Mouse (Mus musculus) kidney, embryonic 16.5 days (tissue): ENCODE measurements around the gene Supt20. TPM values are rescaled to one million over a fixed set of nuclear protein-coding genes. Genes with fewer than 3 reads are reported as not detected.
A peak's percentile ranks its signal among the peaks of the same experiment; 100 is the strongest.

Experiments used
- ATAC-seq: fragments of 200-750 bp; cut with Nextera tagmentation; 2 replicates; pipeline ENCODE4 v1.8.0; 2017; ENCODE audit warnings: moderate TSS enrichment; ENCODE audit not compliant: low FRiP score, low TSS enrichment
- H3K27ac ChIP-seq: fragments of 300-500 bp; sonication (generic); 2 replicates; pipeline ENCODE4 v1.5.1; 2014; ENCODE audit warnings: low read length
- H3K27me3 ChIP-seq: fragments of 300-500 bp; sonication (generic); 2 replicates; pipeline ENCODE4 v1.6.1; 2014; ENCODE audit warnings: low read length, control low read depth, mixed read lengths; ENCODE audit not compliant: insufficient read depth
- H3K36me3 ChIP-seq: fragments of 300-500 bp; sonication (generic); 2 replicates; pipeline ENCODE4 v1.6.1; 2014; ENCODE audit warnings: low read length, control low read depth, mixed read lengths; ENCODE audit not compliant: insufficient read depth
- H3K4me1 ChIP-seq: fragments of 300-500 bp; sonication (generic); 2 replicates; pipeline ENCODE4 v1.6.1; 2014; ENCODE audit warnings: low read length, control low read depth, mixed read lengths; ENCODE audit not compliant: insufficient read depth
- H3K4me2 ChIP-seq: fragments of 300-500 bp; sonication (generic); replicated peaks from 2 replicates; pipeline ENCODE4 v1.6.1; 2014; ENCODE audit warnings: low read depth, low read length
- H3K4me3 ChIP-seq: fragments of 300-500 bp; sonication (generic); 2 replicates; pipeline ENCODE4 v1.5.1; 2014; ENCODE audit warnings: mild to moderate bottlenecking, low read length
- H3K9ac ChIP-seq: fragments of 300-500 bp; sonication (generic); replicated peaks from 2 replicates; pipeline ENCODE4 v1.6.1; 2014; ENCODE audit warnings: low read length
- H3K9me3 ChIP-seq: fragments of 300-500 bp; sonication (generic); 2 replicates; pipeline ENCODE4 v1.6.1; 2016; ENCODE audit warnings: low read length, control low read depth
- WGBS: fragments of 180-500 bp; shearing (Covaris S2); extraction: QIAGEN DNeasy Blood & Tissue Kit; methylation state at CpG from one replicate; pipeline ENCODE4 v1.1.7; 2014; 5-methylcytosine and 5-hydroxymethylcytosine counted together
- polyA plus RNA-seq: library from polyadenylated mRNA; unstranded; fragments of >200 nt; fragmentation: Nextera tagmentation; extraction: Ambion mirVana; gene quantifications from 2 replicates; pipeline ENCODE4 v1.2.1, GENCODE M21; 2015

The Supt20 gene
- polyA plus RNA-seq, 1 experiment from 2014 or later, result 110 TPM

DNA sequence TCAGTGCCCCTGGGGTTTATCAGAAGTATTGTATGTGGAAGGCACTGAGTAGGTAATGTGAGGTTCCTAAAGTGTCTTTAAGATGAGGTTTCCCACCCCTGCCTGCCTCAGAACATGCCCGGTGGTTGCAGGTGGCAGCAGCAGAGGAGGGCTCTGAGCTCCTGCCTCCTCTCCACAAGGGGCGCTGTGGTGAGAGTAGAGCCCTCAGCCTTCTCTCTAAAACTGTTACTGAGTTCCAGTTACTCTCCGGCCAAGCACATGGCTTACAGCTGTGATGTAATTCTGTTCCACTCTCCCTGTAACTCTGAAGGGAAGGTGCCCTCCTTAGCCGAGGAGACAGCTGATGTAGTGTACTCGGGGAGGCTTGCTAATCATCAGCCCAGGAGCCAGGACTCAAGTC lies 53.2 kb downstream of the Supt20 start:
- Histone ChIP-seq H3K4me3 (no peak overlapping the region), H3K9ac (no peak overlapping the region), H3K36me3 (peaks cover 92% of the 10 kb centered on the region), H3K4me2 (no peak overlapping the region), H3K4me1 (no peaks in the 10 kb centered on the region), H3K27me3 (no peaks in the 10 kb centered on the region), H3K9me3 (peaks cover 3% of the 10 kb centered on the region; the same call in 1 of the 2 replicates), H3K27ac (no peak overlapping the region)
- ATAC-seq, result no peak
- WGBS, result 60% methylated on average over 5 of the region's 5 CpGs

DNA sequence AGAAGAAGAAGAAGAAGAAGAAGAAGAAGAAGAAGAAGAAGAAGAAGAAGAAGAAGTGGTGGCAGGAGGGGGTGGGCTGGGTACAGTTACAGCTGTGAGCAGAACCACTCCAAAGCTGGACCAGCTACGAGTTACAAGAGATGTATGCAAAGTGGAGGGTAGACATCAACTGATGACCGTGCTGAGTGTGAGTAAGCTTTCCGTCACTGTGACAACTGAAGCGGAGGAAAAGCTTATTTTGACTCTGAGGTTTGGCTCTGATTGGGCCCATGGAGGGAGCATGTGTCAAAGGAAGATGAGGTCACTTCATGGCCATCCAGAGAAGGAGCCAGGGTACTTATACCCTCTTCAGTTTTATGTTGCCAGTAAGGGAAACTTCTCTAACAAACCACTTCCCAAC lies 60.8 kb downstream of the Supt20 start:
- WGBS, result 71% methylated on average over 4 of the region's 4 CpGs
- ATAC-seq, result no peak
- Histone ChIP-seq H3K4me2 (no peak overlapping the region), H3K4me1 (peaks cover 16% of the 10 kb centered on the region; the same call in 1 of the 2 replicates), H3K4me3 (no peak overlapping the region), H3K36me3 (peaks cover 28% of the 10 kb centered on the region), H3K27me3 (no peaks in the 10 kb centered on the region), H3K27ac (no peak overlapping the region), H3K9ac (no peak overlapping the region), H3K9me3 (peaks cover 3% of the 10 kb centered on the region; the same call in 1 of the 2 replicates)

DNA sequence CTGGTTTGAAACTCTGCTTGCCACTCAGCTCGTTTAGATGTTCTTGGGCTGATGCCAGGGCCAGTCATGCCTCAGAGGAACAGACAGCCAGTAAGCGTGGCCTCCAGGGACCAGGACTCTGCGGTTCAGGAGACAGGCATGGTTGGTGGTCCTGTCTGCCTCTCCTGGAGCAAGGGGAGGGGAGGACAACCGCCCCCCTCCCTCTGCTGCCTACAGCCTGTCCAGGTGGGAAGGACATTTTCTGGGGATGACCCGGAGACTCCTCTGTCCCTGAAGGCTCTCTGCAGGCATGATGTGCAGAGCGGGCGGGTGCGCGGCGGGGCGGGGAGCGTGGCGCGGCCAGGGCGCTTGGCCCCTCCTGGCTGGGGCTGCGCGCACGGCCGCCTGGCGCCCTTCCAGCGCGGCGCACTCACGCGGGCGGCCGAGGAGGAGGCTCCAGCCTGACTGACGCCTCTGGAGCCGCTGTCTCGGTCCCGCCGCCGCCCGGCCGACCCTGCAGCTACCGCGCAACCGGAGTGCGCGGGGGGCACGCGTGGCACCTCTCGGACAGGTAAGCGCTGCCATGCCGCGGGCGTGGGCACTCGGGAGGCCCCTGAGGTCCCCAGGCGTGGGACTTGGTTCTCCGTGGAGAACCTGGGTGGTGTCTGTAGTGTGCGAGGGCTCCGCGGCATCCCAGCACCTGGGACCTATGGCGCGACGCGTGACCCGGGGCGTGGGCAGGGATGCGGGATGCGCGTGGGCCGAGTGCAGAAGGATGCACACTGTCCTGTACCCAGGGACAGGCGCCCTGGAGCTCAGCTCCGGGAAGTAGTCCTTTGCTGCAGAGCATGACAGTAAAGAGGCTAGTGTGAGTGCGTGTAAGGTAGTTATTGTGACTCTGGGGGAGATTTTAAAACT lies 62.8 kb downstream of the Supt20 start, which contains the start of gene Smad9:
Gene Smad9, plus strand, starts transcription at position 438 of the 897 bp plus-strand sequence.
- under 1% methylated on average over 49 of the region's 66 CpGs for WGBS
- peak within 1 kb of the TSS; percentile 61 for H3K4me3 ChIP-seq
- peak within 1 kb of the TSS; percentile 69 for H3K9ac ChIP-seq
- H3K4me2 ChIP-seq, result peak within 1 kb of the TSS; percentile 93
- H3K9me3 ChIP-seq, result peaks cover 2% of the 10 kb centered on the region; the same call in 1 of the 2 replicates
- H3K27me3 ChIP-seq, result no peaks in the 10 kb centered on the region
- H3K36me3 ChIP-seq, result peaks cover 10% of the 10 kb centered on the region
- ATAC-seq, result peak; percentile 91
- peak within 1 kb of the TSS; percentile 74 for H3K27ac ChIP-seq
- H3K4me1 ChIP-seq, result peaks cover 16% of the 10 kb centered on the region; the same call in 1 of the 2 replicates

DNA sequence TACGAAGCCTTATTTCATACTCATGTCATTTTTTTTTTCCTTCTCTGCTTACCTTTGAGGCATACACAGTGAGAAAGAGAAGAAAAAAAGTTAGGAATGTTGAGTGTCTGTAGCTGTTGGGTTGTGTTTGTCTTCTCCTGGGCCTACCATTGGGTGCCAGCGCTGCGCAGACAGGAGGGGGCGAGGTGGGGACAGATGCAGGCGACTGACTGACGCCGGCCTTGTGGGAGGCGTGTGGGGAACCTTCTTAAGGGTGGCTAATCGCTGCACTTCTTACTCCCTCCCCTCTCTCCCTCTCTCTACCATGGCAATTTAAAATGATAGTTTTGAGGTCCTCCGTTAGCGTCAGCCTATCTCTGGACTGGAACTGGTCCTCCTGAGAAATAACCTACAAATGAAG lies 63.5 kb downstream of the Supt20 start:
- H3K9ac ChIP-seq, result peak overlapping the region; percentile 69
- peak overlapping the region; percentile 93 for H3K4me2 ChIP-seq
- H3K36me3 ChIP-seq, result peaks cover 5% of the 10 kb centered on the region
- peak overlapping the region; percentile 74 for H3K27ac ChIP-seq
- 1% methylated on average over 11 of the region's 11 CpGs for WGBS
- no peaks in the 10 kb centered on the region for H3K9me3 ChIP-seq
- H3K4me3 ChIP-seq, result peak overlapping the region; percentile 61
- ATAC-seq, result peak; percentile 57; the same call in 1 of the 2 replicates
- no peaks in the 10 kb centered on the region for H3K27me3 ChIP-seq
- H3K4me1 ChIP-seq, result peaks cover 16% of the 10 kb centered on the region; the same call in 1 of the 2 replicates

DNA sequence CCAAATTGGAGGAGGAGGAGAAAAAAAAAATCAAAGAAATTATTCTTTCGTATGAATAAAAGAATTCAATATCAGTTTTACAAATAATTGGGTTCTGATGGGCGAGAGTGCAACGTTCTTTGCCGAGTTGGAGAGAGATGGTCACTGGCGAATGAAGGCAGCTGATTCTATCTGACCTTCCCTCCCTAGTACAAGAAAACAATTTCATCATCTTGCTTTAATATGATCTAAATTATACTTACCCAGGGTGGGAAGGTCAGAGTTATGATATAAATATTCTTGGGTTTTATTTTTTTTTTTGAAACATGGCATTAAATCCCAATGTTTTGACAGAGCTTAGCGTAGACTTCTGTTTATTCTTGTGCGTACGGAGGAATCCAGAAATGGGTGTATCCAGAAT lies 64.8 kb downstream of the Supt20 start:
- 72% methylated on average over 8 of the region's 8 CpGs for WGBS
- no peak for ATAC-seq
- Histone ChIP-seq H3K9me3 (no peaks in the 10 kb centered on the region), H3K4me1 (peaks cover 16% of the 10 kb centered on the region; the same call in 1 of the 2 replicates), H3K4me3 (no peak overlapping the region), H3K9ac (no peak overlapping the region), H3K27me3 (no peaks in the 10 kb centered on the region), H3K27ac (no peak overlapping the region), H3K4me2 (peak overlapping the region; percentile 13; the same call in 1 of the 2 replicates), H3K36me3 (no peaks in the 10 kb centered on the region)

DNA sequence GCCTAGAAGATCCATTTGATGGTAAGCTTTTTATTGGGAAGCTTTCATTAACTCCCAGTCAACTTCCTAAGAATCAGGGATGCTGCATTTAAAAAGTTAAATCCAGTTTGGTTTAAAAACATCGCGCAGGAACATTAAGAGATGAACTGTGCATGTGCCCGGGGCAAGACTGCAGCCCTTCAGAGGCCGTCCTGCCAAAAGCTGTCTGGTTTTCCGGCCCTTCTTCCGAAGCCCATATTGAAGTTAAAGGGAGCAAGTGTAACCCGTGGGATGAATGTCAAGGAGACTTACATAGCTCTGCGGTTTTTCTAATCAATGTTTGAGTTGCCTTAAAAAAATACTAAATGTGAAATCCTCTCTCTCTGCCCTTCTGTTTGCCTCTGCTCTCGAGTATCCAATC lies 66.6 kb downstream of the Supt20 start:
- Histone ChIP-seq H3K36me3 (no peaks in the 10 kb centered on the region), H3K9ac (no peak overlapping the region), H3K27ac (no peak overlapping the region), H3K27me3 (no peaks in the 10 kb centered on the region), H3K4me2 (no peak overlapping the region), H3K9me3 (no peaks in the 10 kb centered on the region), H3K4me3 (no peak overlapping the region), H3K4me1 (peaks cover 18% of the 10 kb centered on the region; the same call in 1 of the 2 replicates)
- ATAC-seq, result no peak
- WGBS, result 73% methylated on average over 9 of the region's 9 CpGs

DNA sequence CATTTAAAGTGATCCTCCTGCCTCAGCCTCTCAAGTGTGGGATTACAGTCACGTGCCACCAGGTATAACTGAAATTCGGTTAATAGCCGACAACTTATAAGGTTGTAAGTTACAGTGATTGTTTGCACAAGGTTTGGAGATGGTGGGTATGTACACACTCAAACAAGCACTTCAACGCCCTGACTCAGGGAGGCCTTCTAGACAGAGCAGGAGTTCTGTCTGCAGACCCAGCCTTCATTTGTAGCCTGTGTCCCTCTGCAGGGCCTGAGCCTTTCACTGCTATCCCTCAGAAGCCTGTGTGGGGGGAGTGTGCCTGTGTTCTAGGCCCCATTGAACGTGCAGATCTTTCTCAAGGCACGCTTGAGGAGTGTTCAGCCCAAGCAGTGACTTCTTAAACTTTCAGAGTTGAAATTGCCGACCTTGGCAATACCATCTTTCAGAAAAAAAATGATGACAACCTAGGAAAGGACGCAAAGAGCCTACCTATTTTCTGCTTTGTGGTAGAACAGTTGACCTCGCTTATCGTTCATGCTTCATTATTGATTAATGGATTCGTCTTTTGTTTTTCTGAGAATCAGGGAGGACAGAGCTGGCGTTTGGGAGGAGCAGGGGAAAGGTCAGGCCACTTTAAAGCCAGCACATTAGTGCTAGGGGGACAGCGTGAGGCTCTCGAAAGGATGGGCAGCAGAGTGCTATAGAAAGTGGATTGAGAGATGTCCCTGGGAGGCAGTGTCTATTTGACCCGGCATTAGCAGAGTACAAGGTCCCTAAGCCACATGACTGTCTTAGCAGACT lies 67.9 kb downstream of the Supt20 start:
- ATAC-seq, result no peak
- Histone ChIP-seq H3K4me2 (no peak overlapping the region), H3K27me3 (no peaks in the 10 kb centered on the region), H3K4me3 (no peak overlapping the region), H3K27ac (no peak overlapping the region), H3K4me1 (peaks cover 13% of the 10 kb centered on the region; the same call in 1 of the 2 replicates), H3K36me3 (no peaks in the 10 kb centered on the region), H3K9ac (no peak overlapping the region), H3K9me3 (no peaks in the 10 kb centered on the region)
- WGBS, result 58% methylated on average over 15 of the region's 15 CpGs

DNA sequence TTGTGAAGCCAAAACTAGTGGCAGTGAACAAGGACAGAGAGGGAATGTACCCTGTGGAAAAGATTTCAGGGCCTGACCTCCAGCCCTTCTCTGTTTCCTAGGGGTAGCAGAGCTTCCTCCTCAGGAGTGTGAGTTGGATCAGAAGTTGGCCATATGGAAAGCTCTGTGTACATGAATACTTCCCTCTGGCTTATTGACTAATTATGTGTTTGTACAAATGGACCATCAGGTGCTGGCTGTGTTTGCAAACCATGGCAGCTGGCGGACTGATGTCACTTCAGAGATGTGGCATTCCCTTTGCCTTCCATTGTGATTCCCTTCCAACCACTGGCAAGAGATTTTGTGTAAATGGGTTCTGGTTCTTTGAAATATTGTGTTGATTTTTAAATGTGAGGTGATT lies 68.7 kb downstream of the Supt20 start:
- H3K4me3 ChIP-seq, result no peak overlapping the region
- ATAC-seq, result no peak
- no peak overlapping the region for H3K9ac ChIP-seq
- H3K9me3 ChIP-seq, result no peaks in the 10 kb centered on the region
- H3K36me3 ChIP-seq, result no peaks in the 10 kb centered on the region
- no peaks in the 10 kb centered on the region for H3K27me3 ChIP-seq
- no peak overlapping the region for H3K4me2 ChIP-seq
- WGBS, result 88% methylated on average over 1 of the region's 1 CpGs
- H3K4me1 ChIP-seq, result peaks cover 13% of the 10 kb centered on the region; the same call in 1 of the 2 replicates
- no peak overlapping the region for H3K27ac ChIP-seq

DNA sequence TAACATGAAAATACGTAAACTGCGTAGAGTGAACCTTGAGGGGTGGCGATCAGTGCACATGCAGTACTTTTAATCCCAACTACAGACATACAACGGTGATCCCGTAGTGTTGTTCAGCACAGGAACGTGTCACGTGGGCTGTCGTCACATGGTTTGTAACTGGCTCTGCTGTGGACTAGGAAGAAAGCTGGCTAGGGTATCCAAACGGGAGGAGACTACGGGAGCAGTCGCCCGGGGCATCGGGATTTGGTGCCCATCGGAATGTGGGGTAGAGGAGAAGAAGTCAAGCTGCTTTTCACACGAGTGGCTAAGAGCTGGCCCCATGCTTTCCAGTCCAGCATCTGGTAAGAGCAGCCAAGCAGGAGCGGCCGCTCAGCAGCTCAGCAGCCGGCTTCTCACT lies 71.8 kb downstream of the Supt20 start:
- WGBS, result 76% methylated on average over 18 of the region's 18 CpGs

More for the DNA sequence above, 71.8 kb downstream of the Supt20 start:
- no peaks in the 10 kb centered on the region for H3K9me3 ChIP-seq
- H3K4me1 ChIP-seq, result 0 out of 2 replicates have a peak, but pooled peaks cover 3% of the 10 kb centered on the region
- peak overlapping the region; percentile 21 for H3K4me2 ChIP-seq
- H3K9ac ChIP-seq, result no peak overlapping the region
- no peak for ATAC-seq
- H3K27ac ChIP-seq, result no peak overlapping the region
- peak overlapping the region; percentile 14; the same call in 1 of the 2 replicates for H3K4me3 ChIP-seq
- H3K27me3 ChIP-seq, result no peaks in the 10 kb centered on the region
- H3K36me3 ChIP-seq, result no peaks in the 10 kb centered on the region
